Comparison of ENCODE assay signal across 15 mouse cellular contexts in the genomic region with DNA sequence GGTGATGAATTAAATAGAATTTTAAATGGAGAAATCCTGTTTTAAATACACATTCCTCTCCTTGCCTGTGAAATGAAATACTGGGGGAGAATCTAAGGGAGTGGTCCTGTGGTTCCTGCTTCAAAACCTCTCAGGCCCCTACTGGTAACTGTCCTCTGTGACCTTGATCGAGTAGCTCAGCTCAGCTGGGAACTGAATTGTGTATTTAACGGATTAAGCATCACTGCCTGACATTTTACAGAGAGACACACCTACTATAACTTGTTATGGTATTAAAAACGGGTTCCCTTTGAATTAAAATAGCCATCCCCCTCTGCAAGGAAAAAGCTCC.
DNase-seq lines count a peak whose midpoint lies in the region; ATAC-seq and TF ChIP-seq lines count a peak whose summit lies in the region.
"Had no signal": no experiment of that assay in that cellular context is flagged by ENCODE, and none has a peak within 500 bp of the region (broad histone marks: within the 10 kb centered on the region; RNA-seq: fewer than 3 reads in every experiment).

No protein-coding gene starts in this region.

- ATAC-seq in hindbrain, embryonic 11.5 days (ENCODE audit: low FRiP score): peak; percentile 53; the same call in 1 of the 2 replicates
- ATAC-seq in midbrain, embryonic 15.5 days (replicated peaks): peak; percentile 79

- DNase-seq in ES-CJ7 (ENCODE audit: low read depth, low spot score) (peak; percentile 9), ZHBTc4 (ENCODE audit: low read depth, low spot score) (peak; percentile 3)
- DNase-seq in hindbrain, embryonic 11.5 days (ENCODE audit: low spot score): no peak
- DNase-seq in gastrocnemius, adult 2 months: no peak
- DNase-seq in kidney, postnatal 25 days: no peak
- no peak for DNase-seq in T-cell, adult 2 months (ENCODE audit: low spot score)
- DNase-seq: gastrocnemius, postnatal 14 days; heart, postnatal 4 days; layer of hippocampus, adult 9-11 months; liver, embryonic 13.5 days; lung, postnatal 4 days; thymus, adult 2 months had no signal

- no peak overlapping the region for H3K27ac ChIP-seq in hindbrain, embryonic 11.5 days (ENCODE audit: low read depth, low read length)
- H3K27ac ChIP-seq in midbrain, embryonic 15.5 days: peak overlapping the region; percentile 73
- H3K27ac ChIP-seq in gastrocnemius, adult 2 months: no peak overlapping the region
- H3K27ac ChIP-seq: kidney, embryonic 15.5 days; liver, embryonic 13.5 days had no signal

- no peaks in the 10 kb centered on the region for H3K4me1 ChIP-seq in hindbrain, embryonic 11.5 days (replicated peaks; ENCODE audit: control insufficient read depth, insufficient read depth, low read length)
- H3K4me1 ChIP-seq in midbrain, embryonic 15.5 days: peaks cover 7% of the 10 kb centered on the region
- H3K4me1 ChIP-seq: heart, embryonic 12.5 days; liver, embryonic 13.5 days had no signal

- H3K36me3 ChIP-seq in hindbrain, embryonic 11.5 days (ENCODE audit: control insufficient read depth, insufficient read depth, low read length): no peaks in the 10 kb centered on the region
- no peaks in the 10 kb centered on the region for H3K36me3 ChIP-seq in midbrain, embryonic 15.5 days (replicated peaks)
- H3K36me3 ChIP-seq: heart, embryonic 12.5 days; kidney, embryonic 15.5 days; liver, embryonic 13.5 days had no signal

- no peaks in the 10 kb centered on the region for H3K27me3 ChIP-seq in hindbrain, embryonic 11.5 days (ENCODE audit: control insufficient read depth, insufficient read depth, low read length)
- no peaks in the 10 kb centered on the region for H3K27me3 ChIP-seq in midbrain, embryonic 15.5 days (replicated peaks)
- H3K27me3 ChIP-seq: heart, embryonic 12.5 days; kidney, embryonic 15.5 days; liver, embryonic 13.5 days had no signal

- WGBS in hindbrain, embryonic 11.5 days: 12% methylated on average over 3 of the region's 3 CpGs
- WGBS in midbrain, embryonic 15.5 days: 11% methylated on average over 3 of the region's 3 CpGs

- TF ChIP-seq CTCF in gastrocnemius, adult 2 months (IDR thresholded peaks at IDR 0.05): no peak

- H3K9ac ChIP-seq in hindbrain, embryonic 11.5 days (ENCODE audit: low read depth, low read length): no peak overlapping the region
- peak overlapping the region; percentile 14; the same call in 1 of the 2 replicates for H3K9ac ChIP-seq in midbrain, embryonic 15.5 days
- H3K9ac ChIP-seq: heart, embryonic 12.5 days; kidney, embryonic 15.5 days; liver, embryonic 13.5 days had no signal

- H3K4me2 ChIP-seq in hindbrain, embryonic 11.5 days (replicated peaks; ENCODE audit: low read depth, low read length): no peak overlapping the region
- no peak overlapping the region for H3K4me2 ChIP-seq in midbrain, embryonic 15.5 days
- H3K4me2 ChIP-seq: heart, embryonic 12.5 days; kidney, embryonic 15.5 days; liver, embryonic 13.5 days had no signal

- H3K4me3 ChIP-seq in hindbrain, embryonic 11.5 days (ENCODE audit: low read depth, low read length): no peak overlapping the region
- no peak overlapping the region for H3K4me3 ChIP-seq in midbrain, embryonic 15.5 days
- H3K4me3 ChIP-seq in gastrocnemius, adult 2 months: no peak overlapping the region
- H3K4me3 ChIP-seq: heart, embryonic 12.5 days; kidney, embryonic 15.5 days; liver, embryonic 13.5 days had no signal

- intact Hi-C loops in gastrocnemius, adult 2 months (cut with DNase I): no loop called here

- H3K9me3 ChIP-seq in hindbrain, embryonic 11.5 days (ENCODE audit: control insufficient read depth, low read length): no peaks in the 10 kb centered on the region
- no peaks in the 10 kb centered on the region for H3K9me3 ChIP-seq in midbrain, embryonic 15.5 days
- H3K9me3 ChIP-seq: heart, embryonic 12.5 days; kidney, embryonic 15.5 days; liver, embryonic 13.5 days had no signal

Comparison
In these comparisons a context has a peak if more than half of its experiments do, and no peak if none do; other contexts are left out.
1. DNase-seq: peak in ES-CJ7 (single experiment) and ZHBTc4 (single experiment); none in hindbrain, embryonic 11.5 days (single experiment), gastrocnemius, adult 2 months (single experiment), kidney, postnatal 25 days (0 of 2) and T-cell, adult 2 months (single experiment).